Mouse (Mus musculus): ENCODE data around the gene Shisal2a.

The Shisal2a gene

DNA sequence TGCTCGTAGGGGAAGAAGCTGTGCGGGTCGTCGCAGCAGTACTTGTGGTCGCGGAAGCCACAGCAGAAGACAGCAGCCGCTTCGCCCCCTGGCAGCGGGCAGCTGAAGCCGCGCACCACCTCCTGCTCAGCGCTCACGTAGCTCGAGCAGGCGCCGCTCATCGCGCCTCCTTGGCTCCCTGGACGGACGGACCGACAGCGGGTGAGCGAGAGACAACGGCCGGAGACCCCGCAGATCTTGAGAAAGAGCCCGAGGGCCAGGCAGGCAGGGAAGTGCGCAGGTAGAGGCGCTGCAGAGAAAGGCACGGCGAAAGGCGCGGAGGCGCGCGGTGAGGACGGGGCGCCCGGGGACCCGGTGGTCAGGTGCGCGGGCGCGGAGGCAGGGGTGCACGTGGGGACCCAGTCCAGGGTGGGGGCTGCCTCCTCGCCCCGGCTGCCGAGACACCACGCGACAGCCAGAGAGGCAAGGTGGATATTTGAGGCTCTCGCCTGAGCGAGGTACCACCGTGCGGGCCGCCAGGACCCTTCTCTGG, at the start of gene Shisal2a:
TSS of gene Shisal2a (minus strand) at position 167 of the 532 bp plus-strand sequence.
- no peak for DNase-seq

DNA sequence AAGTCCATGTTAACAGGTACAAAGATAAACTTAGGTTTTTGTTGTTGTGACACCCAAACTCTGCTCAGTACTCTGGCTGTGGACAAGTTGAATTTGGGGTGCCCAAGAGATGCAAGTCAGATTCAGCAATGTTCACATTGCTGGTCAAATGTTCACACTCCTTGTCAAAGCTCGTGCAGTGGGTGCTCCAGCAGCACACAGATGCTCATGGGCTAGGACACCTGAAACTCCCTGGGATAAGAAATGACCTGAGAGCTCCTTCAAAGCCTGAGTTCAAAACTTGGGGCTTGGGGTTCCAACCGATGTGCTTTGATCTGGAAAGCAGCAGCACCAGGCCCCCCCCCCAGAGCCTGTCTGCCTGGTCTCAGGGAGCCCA, 48.4 kb upstream of the Shisal2a start:
- no peak for DNase-seq

DNA sequence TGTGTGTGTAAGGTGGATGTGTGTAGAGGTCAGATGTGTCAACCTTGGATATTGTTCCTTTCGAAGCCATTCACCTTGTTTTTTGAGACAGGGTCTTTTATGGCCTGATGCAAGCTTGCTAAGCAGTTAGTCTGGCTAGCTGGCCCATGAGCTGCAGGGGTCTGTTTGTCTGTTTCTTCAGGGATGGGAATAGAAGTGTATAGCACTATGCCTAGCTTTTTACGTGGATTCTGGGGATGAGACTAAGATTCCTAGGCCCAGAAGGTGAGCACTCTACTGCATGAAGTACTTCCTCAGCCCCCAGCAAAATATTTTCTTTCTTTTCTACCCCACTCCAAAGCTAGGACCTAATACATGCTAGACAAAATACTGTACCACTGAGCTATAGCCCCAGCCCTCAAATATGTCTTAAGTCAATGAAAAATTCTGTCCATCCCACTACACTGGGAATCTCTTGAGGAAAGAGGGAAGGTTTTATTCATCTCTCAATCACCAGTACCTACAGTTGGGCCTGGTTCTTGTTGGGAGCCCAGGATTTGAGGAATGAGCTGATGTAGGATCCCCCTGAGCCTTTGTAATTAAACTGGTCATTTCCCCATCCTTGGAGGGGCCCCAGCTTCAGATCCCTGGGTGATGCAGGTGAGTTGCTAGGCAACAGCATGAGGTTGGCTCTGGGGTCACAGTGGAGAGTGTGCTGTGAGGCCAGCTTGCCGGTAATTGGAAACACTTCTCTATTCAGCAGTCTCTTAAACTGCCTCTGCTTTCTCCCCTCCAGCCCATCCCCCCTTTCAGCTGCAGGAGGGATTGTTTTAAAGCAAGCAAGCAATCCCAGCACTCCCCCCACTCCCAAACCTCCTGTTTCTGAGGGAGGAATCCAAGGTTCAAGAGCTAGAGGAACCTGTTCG, 47.8 kb upstream of the Shisal2a start:
- DNase-seq, result no peak

DNA sequence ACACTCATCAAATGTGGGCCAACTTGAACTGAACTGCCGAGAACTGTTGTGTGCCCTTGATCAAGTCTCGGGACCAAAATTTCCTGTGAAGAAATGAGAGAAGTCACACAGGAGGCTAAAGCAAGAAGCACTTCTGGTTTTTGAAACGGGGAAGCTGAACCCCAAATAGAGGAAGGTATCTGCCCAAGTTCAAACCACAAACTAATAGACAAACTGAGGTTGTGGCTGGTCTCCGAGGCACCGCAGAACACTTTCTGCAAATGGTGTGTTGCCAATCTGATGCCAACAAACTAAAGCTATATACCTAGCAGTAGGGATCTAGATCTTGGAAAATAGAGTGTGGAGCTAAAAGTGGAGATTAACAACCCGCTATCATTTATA, 45.2 kb upstream of the Shisal2a start:
- no peak for DNase-seq

DNA sequence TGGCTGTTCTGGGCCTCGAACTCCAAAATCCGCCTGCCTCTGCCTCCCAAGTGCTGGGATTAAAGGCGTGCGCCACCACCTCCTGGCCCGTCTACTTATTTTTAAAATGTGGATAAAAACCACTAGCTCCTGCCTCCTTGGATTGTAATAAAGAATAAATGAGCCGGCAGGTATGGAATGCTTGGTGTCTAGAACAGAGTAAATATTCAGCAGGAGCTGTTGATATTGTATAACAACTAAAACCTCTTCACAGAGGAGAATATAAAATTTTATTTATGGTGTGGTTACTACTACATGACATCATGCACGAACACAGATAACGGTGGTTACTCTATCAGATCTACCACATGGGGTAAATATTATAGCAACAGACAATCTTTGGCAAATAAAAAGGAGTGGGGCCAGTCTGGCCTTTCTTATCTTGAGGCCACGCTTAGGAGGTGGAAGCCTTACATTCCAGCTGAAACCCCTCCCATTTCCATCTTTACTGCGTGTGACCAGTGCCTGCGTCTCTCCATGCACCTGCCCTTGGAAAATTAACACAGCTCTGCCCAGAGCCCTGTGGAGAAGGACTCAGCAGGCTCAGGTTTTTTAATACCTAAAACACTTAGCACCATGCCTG, 44.7 kb upstream of the Shisal2a start:
- DNase-seq, result no peak

DNA sequence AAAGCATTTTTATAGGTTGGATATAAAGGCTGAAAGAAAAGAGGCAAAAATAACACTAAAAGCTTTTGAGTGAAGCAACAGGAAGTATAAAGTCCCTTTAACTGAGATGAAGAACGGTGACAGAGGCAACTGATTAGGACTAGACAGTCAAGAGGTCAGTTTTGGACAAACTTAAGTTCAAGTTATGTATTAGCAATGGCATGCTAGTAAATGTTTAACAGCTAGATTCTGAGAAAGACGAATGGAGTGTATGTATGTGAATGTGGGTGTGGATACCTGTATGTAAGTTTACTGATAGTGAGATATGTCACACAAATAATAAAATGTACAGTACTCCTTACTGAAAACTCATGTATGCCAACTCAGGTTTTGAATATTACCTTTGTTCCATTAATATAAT, 41.4 kb upstream of the Shisal2a start:
- DNase-seq, result no peak

DNA sequence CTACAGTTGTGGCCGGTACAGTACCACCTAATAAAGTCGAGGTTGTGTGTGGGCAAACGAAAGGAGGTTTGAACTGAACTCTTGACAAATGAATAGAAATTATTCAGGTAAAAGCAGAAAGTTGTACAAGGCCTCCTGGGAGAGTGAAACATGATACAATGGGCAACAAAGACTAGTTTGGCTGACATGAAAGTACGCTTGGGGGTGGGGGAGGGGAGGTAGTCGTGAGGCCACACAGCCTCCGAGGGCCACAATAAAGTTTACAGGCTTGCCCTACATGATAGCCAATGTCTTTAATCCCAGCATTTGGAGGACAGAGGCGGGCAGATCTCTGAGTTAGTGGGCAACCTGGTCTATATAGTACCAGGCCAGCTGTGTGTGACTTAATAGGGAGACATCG, 24.5 kb upstream of the Shisal2a start:
- no peak for DNase-seq

DNA sequence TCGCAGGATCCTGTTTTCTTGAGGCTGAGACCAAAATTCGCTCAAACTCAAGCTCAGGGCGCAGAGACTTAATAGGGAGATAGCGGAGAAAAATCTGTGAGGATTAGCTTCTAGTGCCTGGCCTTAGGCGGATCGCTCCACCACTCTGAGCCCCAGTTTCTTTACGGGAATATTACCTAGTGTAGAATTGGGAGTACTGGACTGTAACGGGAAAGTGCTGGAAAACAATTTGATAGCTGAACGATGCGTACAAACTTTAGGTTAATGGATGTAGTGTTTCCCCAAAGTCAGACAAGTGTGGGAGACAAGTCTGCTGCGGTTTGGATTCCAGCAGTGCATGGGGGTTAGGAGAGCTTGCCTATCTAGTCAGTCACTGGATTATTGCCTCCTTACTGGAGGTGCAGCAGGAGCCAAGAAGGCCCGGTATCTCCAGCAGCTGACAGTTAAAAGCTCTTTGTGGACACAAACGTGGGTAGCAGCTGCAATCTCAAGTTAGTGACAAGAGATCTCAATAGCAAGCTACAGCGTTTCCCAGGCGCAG, 23.8 kb upstream of the Shisal2a start, which contains the start of gene Gpx7:
TSS of gene Gpx7 (minus strand) at position 101 of the 541 bp plus-strand sequence.
- no peak for DNase-seq

DNA sequence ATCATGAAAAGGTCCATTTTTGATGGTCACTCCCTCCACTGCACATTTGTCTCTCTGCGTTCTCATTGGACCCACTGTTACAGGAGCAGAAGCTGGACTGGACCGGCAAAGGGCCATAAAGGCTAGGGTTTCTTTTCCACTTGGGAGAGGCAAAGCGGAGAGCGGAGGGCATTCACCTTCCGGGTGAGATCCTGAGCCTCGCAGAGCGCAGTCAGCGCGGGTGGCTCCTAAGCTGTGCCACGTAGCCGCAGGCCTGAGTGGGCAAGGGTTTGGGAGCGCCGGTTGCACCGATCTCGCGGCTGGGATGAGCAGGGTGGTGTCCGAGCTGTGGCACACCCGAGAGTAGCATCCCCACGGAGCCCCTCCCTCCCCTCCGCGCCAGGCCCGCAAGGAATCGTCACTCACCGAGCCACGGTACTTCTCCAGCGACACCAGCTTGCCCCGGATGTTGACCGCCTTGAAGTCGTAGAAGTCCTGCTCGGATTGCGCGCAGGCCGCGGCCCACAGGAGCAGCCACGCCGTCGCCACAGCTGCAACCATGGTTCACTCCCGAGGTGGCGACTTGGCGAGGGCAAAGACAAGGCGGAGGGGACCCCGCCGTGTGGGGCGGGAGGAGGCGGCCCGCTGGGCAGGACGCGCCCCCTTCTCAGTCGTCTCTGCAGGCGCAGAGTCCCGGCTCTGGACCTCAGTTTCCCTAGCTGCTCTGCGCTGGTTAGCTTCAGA, 23.1 kb upstream of the Shisal2a start:
- peak; percentile 79 for DNase-seq

DNA sequence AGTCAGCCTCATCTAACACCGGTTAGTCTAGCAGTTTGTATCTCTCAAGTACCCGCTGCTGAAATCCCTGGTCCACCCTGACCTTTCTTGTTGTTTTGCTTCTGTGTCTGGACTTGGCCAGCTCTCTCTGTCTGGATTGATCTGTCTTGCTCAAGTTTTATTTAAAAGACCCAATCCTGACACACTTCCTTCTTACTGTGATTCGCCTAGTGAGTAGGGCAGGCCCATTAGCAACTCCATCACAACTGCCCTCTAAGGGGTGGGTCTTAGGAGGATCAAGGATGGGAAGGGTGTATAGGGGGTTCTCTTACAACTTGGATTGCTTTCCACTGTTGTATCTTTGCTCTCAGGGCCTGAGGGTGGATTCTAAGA, 22.6 kb upstream of the Shisal2a start:
- peak; percentile 5 for DNase-seq

DNA sequence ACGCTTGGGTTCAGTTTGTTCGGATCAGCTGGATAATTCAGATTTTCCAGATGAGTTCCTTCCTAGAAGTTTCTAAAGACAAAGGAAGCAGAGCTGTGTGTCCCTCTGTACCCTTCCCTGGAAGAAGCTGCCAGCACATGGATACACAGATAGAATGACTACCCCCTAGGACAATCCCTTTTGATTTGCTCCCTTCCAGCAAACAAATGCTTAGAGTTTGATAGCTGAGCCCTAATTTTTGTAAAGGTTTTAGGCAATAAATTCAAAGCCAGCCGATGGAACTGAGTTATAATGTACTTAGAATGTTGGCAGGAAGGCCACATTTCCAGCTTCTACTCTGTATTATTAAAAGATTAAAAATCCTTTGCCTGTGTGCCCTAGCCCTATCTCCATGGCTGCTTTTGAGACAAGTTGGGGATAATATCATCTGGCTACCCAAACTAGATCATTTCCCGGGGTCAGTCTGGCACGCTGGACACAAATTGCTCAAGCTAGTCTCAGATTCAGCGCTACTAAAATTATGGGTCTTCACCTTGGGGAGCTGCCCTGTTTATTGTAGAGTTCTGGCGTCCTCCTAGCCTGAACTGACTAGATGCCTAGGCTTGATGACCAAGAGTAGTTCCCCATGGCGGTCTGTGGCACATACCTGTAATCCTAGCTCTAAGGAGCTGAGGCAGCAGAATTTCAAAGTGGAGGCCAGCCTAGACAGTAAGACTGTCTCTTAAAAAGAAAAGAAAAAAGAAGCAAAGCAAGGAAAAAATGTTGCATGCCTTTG, 20.9 kb upstream of the Shisal2a start:
- DNase-seq, result no peak

DNA sequence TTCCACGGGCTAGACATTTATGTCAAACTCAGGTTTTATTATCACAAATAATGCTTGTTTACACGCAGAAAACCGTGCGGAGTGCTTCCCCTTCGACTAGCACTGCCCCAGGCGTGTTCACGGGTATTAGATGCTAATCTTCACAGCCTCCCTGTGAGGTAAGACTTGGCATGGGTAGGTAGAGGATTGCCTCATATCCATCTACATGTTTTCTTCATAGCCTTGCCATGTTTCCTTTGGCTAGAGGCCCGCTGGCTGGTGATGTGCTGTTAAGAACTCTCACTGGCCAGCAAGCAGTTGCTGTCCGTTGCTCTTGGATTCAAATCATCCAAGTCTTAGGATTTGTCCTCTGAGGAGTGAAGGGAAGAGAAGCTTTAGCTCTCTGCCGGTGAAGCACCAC, 17.2 kb upstream of the Shisal2a start:
- DNase-seq, result no peak

DNA sequence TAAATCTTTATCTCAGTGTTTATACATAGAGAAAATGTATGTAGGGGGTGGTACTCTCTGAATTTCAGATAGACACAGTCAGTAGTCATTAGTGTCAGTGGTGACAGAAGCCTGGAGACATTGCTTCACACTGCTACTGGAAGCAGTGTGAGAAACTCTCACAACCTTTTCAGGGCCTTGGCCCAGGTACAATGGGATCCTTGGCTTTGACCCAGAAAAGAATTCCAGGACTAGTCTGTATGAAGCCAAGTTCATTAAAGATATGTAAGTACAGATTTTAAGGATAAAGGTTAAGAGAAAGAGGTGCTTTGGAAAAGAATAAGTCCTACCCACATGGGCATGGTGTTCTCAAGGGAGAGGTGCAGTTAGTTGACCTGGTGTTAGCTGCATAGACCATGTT, 11.1 kb upstream of the Shisal2a start:
- DNase-seq, result no peak

DNA sequence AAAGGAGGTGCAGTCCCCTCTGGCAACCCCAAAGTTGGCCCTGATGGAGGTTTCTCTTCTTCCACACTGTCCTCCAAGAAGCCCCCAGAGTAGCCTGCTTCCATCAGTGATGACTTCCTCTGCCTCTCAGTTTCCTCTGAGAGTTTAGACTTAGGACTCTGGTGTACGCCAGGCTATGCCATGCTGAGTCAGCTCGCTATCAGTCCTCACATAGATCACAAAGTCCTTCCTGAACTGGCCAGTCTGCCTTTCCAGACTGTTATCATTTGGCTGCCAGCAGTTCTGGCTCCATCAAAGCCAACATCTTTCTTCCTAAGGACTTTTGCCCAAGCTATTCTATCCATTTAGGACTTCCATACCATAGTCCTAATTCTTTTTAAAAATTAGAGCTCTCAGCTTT, 9.4 kb upstream of the Shisal2a start:
- no peak for DNase-seq

DNA sequence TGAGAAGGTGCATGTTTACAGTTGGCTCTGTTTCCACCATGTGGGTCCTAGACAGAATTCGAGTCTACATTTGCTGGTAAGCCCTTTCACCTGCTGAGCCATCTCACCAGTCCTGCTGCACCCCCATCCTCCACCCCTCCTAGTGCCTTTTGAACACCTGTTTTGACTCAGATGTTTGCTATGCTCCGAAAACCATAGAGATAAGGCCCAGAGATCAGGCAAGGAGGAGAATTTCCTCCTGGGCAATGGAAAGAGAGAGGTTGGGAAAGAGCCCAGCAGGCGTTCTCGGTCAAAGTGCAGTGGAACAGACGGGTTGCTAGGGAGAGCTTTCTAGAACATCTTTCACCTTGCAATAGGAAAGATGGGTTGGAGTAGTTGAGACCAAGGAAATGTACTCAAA, 8.0 kb upstream of the Shisal2a start:
- DNase-seq, result no peak

DNA sequence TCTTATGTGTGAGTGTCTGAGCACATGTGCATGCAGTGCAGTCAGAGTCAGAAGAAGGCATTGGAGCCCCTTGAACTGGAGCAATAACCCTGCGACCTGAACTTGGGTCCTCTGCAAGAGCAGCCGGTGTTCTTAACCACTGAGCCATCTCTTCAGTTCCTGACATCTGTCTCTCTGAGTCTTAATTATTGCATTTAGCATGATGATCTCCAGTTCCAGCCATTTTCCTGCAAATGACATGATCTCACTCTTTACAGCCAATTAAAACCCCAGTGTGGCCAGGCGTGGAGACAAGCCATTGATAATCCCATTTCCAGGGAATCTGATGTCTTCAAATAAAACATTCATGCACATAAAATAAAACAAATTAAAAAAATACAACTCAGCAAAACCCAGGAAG, 5.6 kb upstream of the Shisal2a start:
- DNase-seq, result no peak

DNA sequence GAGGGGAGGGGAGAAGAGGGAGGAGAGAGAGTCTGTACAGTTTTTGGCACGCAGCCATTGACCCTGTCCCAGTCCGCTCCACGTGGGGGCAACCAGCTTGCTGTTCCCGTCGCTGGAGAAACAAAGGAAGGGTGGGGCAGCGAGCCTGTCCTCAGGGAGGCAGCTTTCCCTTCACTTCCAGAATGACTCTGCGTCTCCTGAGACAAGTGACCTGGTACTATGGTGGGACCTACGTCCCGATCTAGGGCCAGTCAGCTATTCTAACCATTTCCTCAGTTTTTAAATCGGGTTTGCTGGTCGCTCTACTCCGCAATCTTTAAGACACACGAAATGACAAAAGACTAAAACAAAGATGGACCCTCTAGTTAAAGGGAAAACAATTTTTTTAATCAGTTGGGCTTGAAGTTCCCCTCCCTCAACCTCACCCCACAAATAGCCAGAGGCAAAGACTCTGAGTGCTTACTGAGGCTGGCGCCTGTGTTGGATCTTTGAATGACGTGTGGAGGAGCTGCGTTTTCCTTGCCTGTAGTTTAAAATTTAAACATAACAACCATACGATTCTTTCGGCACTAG, 4.6 kb upstream of the Shisal2a start:
- peak; percentile 19 for DNase-seq

DNA sequence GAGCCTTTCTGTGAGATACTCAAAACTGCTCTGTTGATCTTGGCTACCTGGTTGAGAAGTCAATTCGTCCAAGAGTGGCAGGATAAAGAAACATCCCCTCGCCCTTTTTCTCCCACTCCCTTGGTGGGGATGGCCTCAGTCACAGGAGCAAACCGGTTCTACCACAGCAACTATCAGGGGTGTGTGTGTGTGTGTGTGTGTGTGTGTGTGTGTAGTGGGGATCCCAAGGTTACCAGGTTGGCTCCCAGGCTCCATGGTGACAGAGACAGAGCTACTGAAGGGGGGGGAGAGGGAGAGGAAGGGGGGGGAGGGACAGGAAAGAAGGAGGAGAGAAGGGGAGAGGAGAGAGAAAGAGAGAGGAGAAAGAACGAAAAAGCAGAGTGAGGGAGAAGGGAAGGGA, 4.0 kb upstream of the Shisal2a start:
- DNase-seq, result no peak

DNA sequence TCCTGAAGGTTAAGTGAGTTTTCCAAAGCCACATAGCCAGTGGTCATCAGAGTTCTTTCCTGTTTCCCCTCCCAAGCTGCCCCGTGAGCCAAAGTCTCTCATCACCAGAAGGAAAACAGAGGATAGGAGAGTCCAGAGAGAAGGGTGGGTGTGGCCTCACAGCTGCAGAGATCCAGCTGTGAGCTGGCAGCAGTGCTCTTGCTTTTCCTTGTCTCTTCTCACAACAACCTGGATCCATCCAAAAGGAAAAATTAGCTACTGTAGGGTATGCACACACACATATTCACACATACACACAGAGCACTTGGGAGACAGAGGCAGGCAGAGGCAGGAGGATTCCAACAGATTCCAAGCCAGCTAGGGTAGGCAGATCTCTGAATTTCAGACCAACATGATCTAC, 2.9 kb upstream of the Shisal2a start:
- no peak for DNase-seq

DNA sequence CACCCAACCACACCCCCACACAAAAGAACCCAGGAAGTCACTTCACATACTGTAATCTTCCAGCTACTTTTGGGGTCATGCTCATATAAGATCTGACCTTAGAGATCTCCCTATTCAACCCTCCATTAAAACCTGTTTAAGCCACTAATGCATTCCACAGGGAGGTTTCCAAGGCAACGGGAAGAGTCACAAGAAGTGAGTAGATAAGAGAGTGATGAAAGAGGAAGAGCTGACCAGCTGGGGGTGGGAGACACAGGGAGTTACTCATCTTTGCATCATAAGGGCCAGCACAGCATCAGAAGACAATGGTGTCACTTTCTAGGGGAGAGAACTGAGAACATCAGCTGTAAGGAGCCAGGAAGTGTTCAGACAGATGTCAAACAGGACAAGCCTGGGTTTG, 3.0 kb downstream of the Shisal2a start:
- DNase-seq, result no peak

DNA sequence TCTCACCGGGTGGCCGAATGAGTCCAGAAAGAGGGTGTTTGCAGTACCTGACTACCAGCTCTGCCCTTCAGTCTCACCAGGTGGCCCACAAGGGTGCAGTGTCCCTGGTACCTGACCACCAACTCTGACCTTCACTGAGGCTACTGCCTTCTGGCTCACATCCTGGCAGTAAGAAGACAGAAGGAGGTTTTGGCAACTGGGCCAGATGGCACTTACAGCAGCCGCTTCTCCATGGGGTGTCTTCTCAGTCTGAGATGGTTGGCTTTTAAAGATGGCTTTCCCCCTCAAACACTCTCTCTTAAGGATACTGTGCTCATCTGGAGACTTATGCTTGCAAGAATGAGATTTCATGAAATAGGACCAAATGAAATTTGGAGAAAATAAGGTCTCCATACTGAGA, 3.7 kb downstream of the Shisal2a start:
- DNase-seq, result no peak

DNA sequence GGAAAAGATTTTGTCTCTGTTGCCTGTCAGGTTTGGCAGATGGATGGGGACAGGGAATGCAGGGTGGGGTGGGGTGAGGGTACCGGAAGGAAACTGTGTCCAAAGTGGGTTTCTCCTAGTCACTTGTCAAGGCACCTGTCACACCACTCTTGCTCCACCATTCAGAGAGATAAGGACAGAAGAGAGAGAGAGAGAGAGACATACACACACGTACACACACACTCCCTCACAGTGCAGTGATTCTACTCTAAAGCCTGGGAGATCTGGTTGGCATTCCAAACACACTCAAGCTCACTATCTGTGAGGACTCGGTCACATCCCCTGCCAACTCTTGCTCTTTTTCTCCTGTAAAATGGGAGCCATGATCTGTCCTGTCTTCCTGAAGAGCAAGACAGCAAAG, 11.0 kb downstream of the Shisal2a start:
- no peak for DNase-seq
